ENCODE assay signal across 11 mouse cellular contexts in genomic region chr5:88945661-88946339, GRCm38 (mm10). TPM values are rescaled to one million over a fixed set of nuclear protein-coding genes. Genes with fewer than 3 reads are reported as not detected.
DNase-seq lines count a peak whose midpoint lies in the region; ATAC-seq lines count a peak whose summit lies in the region.
"Had no signal": no experiment of that assay in that cellular context is flagged by ENCODE, and none has a peak within 500 bp of the region (broad histone marks: within the 10 kb centered on the region; RNA-seq: fewer than 3 reads in every experiment).

No protein-coding gene starts in this region.

- no peak overlapping the region for H3K4me3 ChIP-seq in heart, embryonic 10.5 days
- H3K4me3 ChIP-seq in brown adipose tissue, adult 24 weeks (ENCODE audit: insufficient read depth, low read depth, low read length), result no peak overlapping the region
- H3K4me3 ChIP-seq in midbrain, embryonic 12.5 days, result no peak overlapping the region
- H3K4me3 ChIP-seq: embryonic facial prominence, embryonic 13.5 days; megakaryocyte, embryonic 14.5 days had no signal

- no peaks in the 10 kb centered on the region for H3K27me3 ChIP-seq in heart, embryonic 10.5 days (ENCODE audit: insufficient read depth, poor library complexity, severe bottlenecking)
- H3K27me3 ChIP-seq in midbrain, embryonic 12.5 days, result no peaks in the 10 kb centered on the region
- H3K27me3 ChIP-seq: embryonic facial prominence, embryonic 13.5 days had no signal

- H3K4me1 ChIP-seq in heart, embryonic 10.5 days, result no peaks in the 10 kb centered on the region
- no peaks in the 10 kb centered on the region for H3K4me1 ChIP-seq in brown adipose tissue, adult 24 weeks (ENCODE audit: control insufficient read depth, insufficient read depth, insufficient read length, low read length)
- peaks cover 9% of the 10 kb centered on the region; the same call in 1 of the 2 replicates for H3K4me1 ChIP-seq in midbrain, embryonic 12.5 days
- H3K4me1 ChIP-seq: embryonic facial prominence, embryonic 13.5 days; megakaryocyte, embryonic 14.5 days had no signal

- H3K27ac ChIP-seq in heart, embryonic 10.5 days, result no peak overlapping the region
- peak overlapping the region; percentile 28; the same call in 1 of the 2 replicates for H3K27ac ChIP-seq in brown adipose tissue, adult 24 weeks (replicated peaks; ENCODE audit: low read depth, low read length)
- no peak overlapping the region for H3K27ac ChIP-seq in midbrain, embryonic 12.5 days (replicated peaks)
- H3K27ac ChIP-seq: embryonic facial prominence, embryonic 13.5 days had no signal

- WGBS in heart, embryonic 10.5 days, result 91% methylated on average over 10 of the region's 10 CpGs
- WGBS in midbrain, embryonic 12.5 days, result 37% methylated on average over 10 of the region's 10 CpGs

- peak; percentile 96 for DNase-seq in heart, adult 11 months
- DNase-seq in heart, embryonic 10.5 days (ENCODE audit: low spot score), result no peak
- DNase-seq in B cell, adult 2 months, result no peak
- no peak for DNase-seq in yolk sac, embryonic 10.5 days (ENCODE audit: low spot score)
- no peak for DNase-seq in testis, postnatal 14 days (ENCODE audit: low spot score)

- ATAC-seq in frontal cortex, adult (ENCODE audit: low TSS enrichment), result peak; percentile 68
- peak; percentile 60; the same call in 1 of the 2 replicates for ATAC-seq in midbrain, embryonic 12.5 days (ENCODE audit: low FRiP score, low read depth)
- ATAC-seq: CD4-positive, CD25-positive, alpha-beta regulatory T cell, adult 4 months had no signal

- no peak overlapping the region for H3K4me2 ChIP-seq in midbrain, embryonic 12.5 days (replicated peaks)
- H3K4me2 ChIP-seq: embryonic facial prominence, embryonic 13.5 days had no signal

- no peaks in the 10 kb centered on the region for H3K9me3 ChIP-seq in heart, embryonic 10.5 days
- H3K9me3 ChIP-seq in midbrain, embryonic 12.5 days, result no peaks in the 10 kb centered on the region
- H3K9me3 ChIP-seq: embryonic facial prominence, embryonic 13.5 days; megakaryocyte, embryonic 14.5 days had no signal

- H3K36me3 ChIP-seq in heart, embryonic 10.5 days, result no peaks in the 10 kb centered on the region
- H3K36me3 ChIP-seq in midbrain, embryonic 12.5 days, result no peaks in the 10 kb centered on the region
- H3K36me3 ChIP-seq: embryonic facial prominence, embryonic 13.5 days had no signal

- H3K9ac ChIP-seq in midbrain, embryonic 12.5 days (replicated peaks), result no peak overlapping the region
- H3K9ac ChIP-seq: embryonic facial prominence, embryonic 13.5 days had no signal

RNA-seq across cellular contexts. Expression of gene Slc4a4, which starts 59.2 kb away (rescaled TPM):
- polyA plus RNA-seq in heart, embryonic 10.5 days (2016; fragmentation: Nextera tagmentation; extraction: Ambion mirVana), result 2.2 and 3.0 TPM in 2 replicates
- 24.9 and 49.3 TPM in 2 replicates for polyA plus RNA-seq in brown adipose tissue, adult 24 weeks (2012; ENCODE audit: insufficient read depth, insufficient read length, missing spikeins)
- polyA plus RNA-seq in midbrain, embryonic 12.5 days (2016; fragmentation: Nextera tagmentation; extraction: Ambion mirVana), result 2.5 and 3.0 TPM in 2 replicates
- polyA plus RNA-seq: CD4-positive, CD25-positive, alpha-beta regulatory T cell, adult 4 months had no signal
